13 mouse cellular contexts compared by ENCODE assay signal in genomic region chr6:145420407-145420806, GRCm38 (mm10).
DNase-seq lines count a peak whose midpoint lies in the region; ATAC-seq and TF ChIP-seq lines count a peak whose summit lies in the region.
"Had no signal": no experiment of that assay in that cellular context is flagged by ENCODE, and none has a peak within 500 bp of the region (broad histone marks: within the 10 kb centered on the region; RNA-seq: fewer than 3 reads in every experiment).

No protein-coding gene starts in this region.

- intact Hi-C loops in heart, postnatal 14 days (cut with DNase I), result no loop called here
- intact Hi-C loops in left cerebral cortex, postnatal 25 days (cut with DNase I), result loop anchor here (5.0 kb wide), 1 partner anchor 58 kb away; no protein-coding TSS in a partner anchor

- no peak overlapping the region for H3K9ac ChIP-seq in liver, postnatal 0 days (replicated peaks)
- H3K9ac ChIP-seq in liver, embryonic 11.5 days (ENCODE audit: low read depth, low read length), result no peak overlapping the region
- H3K9ac ChIP-seq: embryonic facial prominence, embryonic 12.5 days had no signal

- H3K27ac ChIP-seq in liver, postnatal 0 days (ENCODE audit: low read depth), result no peak overlapping the region
- H3K27ac ChIP-seq in liver, embryonic 11.5 days (ENCODE audit: low read depth, low read length), result no peak overlapping the region
- no peak overlapping the region for H3K27ac ChIP-seq in cortical plate, adult 2 months (ENCODE audit: insufficient read depth, low read length)
- H3K27ac ChIP-seq: embryonic facial prominence, embryonic 12.5 days had no signal

- H3K79me3 ChIP-seq in C2C12 (ENCODE audit: low read depth), result no peaks in the 10 kb centered on the region

- WGBS in liver, postnatal 0 days (ENCODE audit: insufficient replicate concordance), result 64% methylated on average over 4 of the region's 4 CpGs
- WGBS in liver, embryonic 11.5 days, result 59% methylated on average over 4 of the region's 4 CpGs

- no peak for ATAC-seq in liver, postnatal 0 days
- ATAC-seq in liver, embryonic 11.5 days (replicated peaks; ENCODE audit: low FRiP score), result no peak
- ATAC-seq: inflammation-experienced regulatory T-cells, adult 6 months had no signal

- peak; percentile 50 for DNase-seq in heart, adult 11 months
- no peak for DNase-seq in heart, postnatal 14 days
- peak; percentile 36 for DNase-seq in liver, postnatal 0 days
- DNase-seq in liver, embryonic 11.5 days (ENCODE audit: low spot score), result no peak
- no peak for DNase-seq in right cerebral cortex, adult 2 months (ENCODE audit: low spot score in 2 of 2)
- no peak for DNase-seq in left cerebral cortex, postnatal 25 days (ENCODE audit: low spot score in 2 of 2)
- DNase-seq: cerebellum, adult 11 months; layer of hippocampus, postnatal 36 days had no signal

- peak; percentile 60 for TF ChIP-seq CTCF in liver, postnatal 0 days (IDR thresholded peaks at IDR 0.05; ENCODE audit: low read depth)
- peak; percentile 47 for TF ChIP-seq CTCF in C2C12 (IDR thresholded peaks at IDR 0.05; ENCODE audit: control insufficient read depth, insufficient read depth, insufficient read length)
- peak; percentile 25; the same call in 1 of the 2 replicates for TF ChIP-seq CTCF in cortical plate, adult 2 months (IDR thresholded peaks at IDR 0.05; ENCODE audit: extremely low read depth, insufficient read depth, low read length)

- no peaks in the 10 kb centered on the region for H3K4me1 ChIP-seq in liver, postnatal 0 days (ENCODE audit: insufficient read depth)
- no peaks in the 10 kb centered on the region for H3K4me1 ChIP-seq in liver, embryonic 11.5 days (replicated peaks; ENCODE audit: control insufficient read depth, insufficient read depth, low read length)
- H3K4me1 ChIP-seq in cortical plate, adult 2 months (ENCODE audit: control insufficient read depth, insufficient read depth, low read length), result peaks cover 3% of the 10 kb centered on the region

- H3K4me3 ChIP-seq in liver, postnatal 0 days (ENCODE audit: low read depth, low read length), result no peak overlapping the region
- no peak overlapping the region for H3K4me3 ChIP-seq in liver, embryonic 11.5 days (ENCODE audit: low read depth, low read length)
- H3K4me3 ChIP-seq in C2C12 (ENCODE audit: insufficient read depth, poor library complexity, severe bottlenecking), result no peak overlapping the region
- no peak overlapping the region for H3K4me3 ChIP-seq in cortical plate, adult 2 months (ENCODE audit: insufficient read depth, low read length)
- H3K4me3 ChIP-seq: embryonic facial prominence, embryonic 12.5 days had no signal

- no peaks in the 10 kb centered on the region for H3K79me2 ChIP-seq in C2C12 (ENCODE audit: control insufficient read depth, insufficient read depth)

- H3K4me2 ChIP-seq in liver, postnatal 0 days (ENCODE audit: low read depth, low read length), result no peak overlapping the region
- no peak overlapping the region for H3K4me2 ChIP-seq in liver, embryonic 11.5 days
- H3K4me2 ChIP-seq: embryonic facial prominence, embryonic 12.5 days; heart, embryonic 11.5 days had no signal

- H3K9me3 ChIP-seq in liver, postnatal 0 days (ENCODE audit: low read length), result no peaks in the 10 kb centered on the region
- no peaks in the 10 kb centered on the region for H3K9me3 ChIP-seq in liver, embryonic 11.5 days (ENCODE audit: control insufficient read depth, low read length)
- H3K9me3 ChIP-seq: embryonic facial prominence, embryonic 12.5 days had no signal

- no peak overlapping the region for H3ac ChIP-seq in C2C12 (ENCODE audit: control insufficient read depth, insufficient read length, low read depth)

- TF ChIP-seq POLR2A in cortical plate, adult 2 months (IDR thresholded peaks at IDR 0.05; ENCODE audit: extremely low read depth, insufficient read depth, low read length), result no peak

- no peaks in the 10 kb centered on the region for H3K27me3 ChIP-seq in liver, postnatal 0 days (ENCODE audit: insufficient read depth, low read length)
- H3K27me3 ChIP-seq in liver, embryonic 11.5 days (replicated peaks; ENCODE audit: control insufficient read depth, insufficient read depth, low read length), result no peaks in the 10 kb centered on the region
- peaks cover 18% of the 10 kb centered on the region for H3K27me3 ChIP-seq in C2C12 (ENCODE audit: control insufficient read depth, insufficient read depth, insufficient read length)
- H3K27me3 ChIP-seq: embryonic facial prominence, embryonic 12.5 days had no signal

- no peaks in the 10 kb centered on the region for H3K36me3 ChIP-seq in liver, postnatal 0 days (replicated peaks; ENCODE audit: insufficient read depth, low read length)
- no peaks in the 10 kb centered on the region for H3K36me3 ChIP-seq in liver, embryonic 11.5 days (ENCODE audit: control insufficient read depth, insufficient read depth, low read length)
- no peaks in the 10 kb centered on the region for H3K36me3 ChIP-seq in C2C12 (ENCODE audit: control insufficient read depth, insufficient read depth)
- H3K36me3 ChIP-seq: embryonic facial prominence, embryonic 12.5 days had no signal

- no peak for TF ChIP-seq EP300 in liver, postnatal 0 days (IDR thresholded peaks at IDR 0.05; ENCODE audit: low read depth)

TF ChIP-seq in C2C12, 6 proteins besides CTCF, POLR2A, EP300 and RAD21:
- TF ChIP-seq MYOD1 (IDR thresholded peaks at IDR 0.05; ENCODE audit: control insufficient read depth, insufficient read length, low read depth) (no peak), FOSL1 (IDR thresholded peaks at IDR 0.05; ENCODE audit: insufficient read depth, low read length, poor library complexity, severe bottlenecking) (no peak), USF1 (IDR thresholded peaks at IDR 0.05; ENCODE audit: low read depth) (no peak), MYOG (IDR thresholded peaks at IDR 0.05; ENCODE audit: control insufficient read depth, extremely low read depth, insufficient read length) (no peak), MAX (IDR thresholded peaks at IDR 0.05) (no peak), CEBPB (IDR thresholded peaks at IDR 0.05; ENCODE audit: low read depth) (no peak)

Comparison
In these comparisons a context has a peak if more than half of its experiments do, and no peak if none do; other contexts are left out.
1. DNase-seq: peak in heart, adult 11 months (single experiment) and liver, postnatal 0 days (single experiment); none in heart, postnatal 14 days (0 of 2), liver, embryonic 11.5 days (single experiment), right cerebral cortex, adult 2 months (0 of 2) and left cerebral cortex, postnatal 25 days (0 of 2).
2. Peak in every context shown above with its lines, with median percentiles within 50 percentile points of each other: CTCF ChIP-seq.